Mouse (Mus musculus): ENCODE measurements around the gene Zdhhc6. TPM values are rescaled to one million over a fixed set of nuclear protein-coding genes. Genes with fewer than 3 reads are reported as not detected.

Zdhhc6 gene
- polyA plus RNA-seq, 1 experiment from 2014 or later, result 74.3 TPM

DNA sequence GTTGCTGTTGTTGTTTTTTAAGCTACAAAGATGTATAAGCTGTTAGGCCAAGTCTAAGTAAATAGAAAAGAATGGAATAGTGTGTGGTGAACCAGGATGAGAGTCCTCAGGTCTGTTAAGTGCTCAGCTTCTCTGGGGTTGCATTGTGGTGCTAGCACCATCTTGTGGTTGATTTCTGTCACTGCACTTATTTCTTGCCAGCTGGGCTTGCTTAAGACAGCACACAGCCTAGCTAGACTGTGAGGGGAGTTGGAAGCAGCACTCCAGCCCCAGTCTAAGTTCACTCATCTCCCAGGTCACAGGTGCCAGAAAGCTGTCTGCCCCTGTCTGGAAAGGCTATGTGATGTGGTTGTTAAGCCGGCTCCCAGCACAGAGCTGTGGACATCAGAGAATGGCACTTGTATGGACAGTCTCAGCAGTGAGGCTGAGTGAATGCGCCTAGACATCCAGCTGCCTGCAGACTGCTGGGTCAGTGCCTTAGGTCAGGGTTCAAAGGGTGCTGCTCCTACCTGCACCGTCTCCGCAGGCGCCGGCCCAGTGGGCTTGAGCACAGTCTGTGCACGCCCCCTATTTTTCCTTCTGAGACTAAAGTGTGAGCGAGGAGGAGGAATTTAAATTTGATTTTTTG, 16.9 kb upstream of the Zdhhc6 start:
- ATAC-seq, result peak; percentile 82
- Histone ChIP-seq H3K4me3 (replicated peaks) (no peak overlapping the region), H3K4me1 (replicated peaks) (peaks cover 13% of the 10 kb centered on the region), H3K9me3 (no peaks in the 10 kb centered on the region), H3K9ac (replicated peaks) (no peak overlapping the region), H3K36me3 (peaks cover 35% of the 10 kb centered on the region), H3K27me3 (no peaks in the 10 kb centered on the region), H3K27ac (no peak overlapping the region), H3K4me2 (replicated peaks) (no peak overlapping the region)
- WGBS, result 93% methylated on average over 8 of the region's 8 CpGs

DNA sequence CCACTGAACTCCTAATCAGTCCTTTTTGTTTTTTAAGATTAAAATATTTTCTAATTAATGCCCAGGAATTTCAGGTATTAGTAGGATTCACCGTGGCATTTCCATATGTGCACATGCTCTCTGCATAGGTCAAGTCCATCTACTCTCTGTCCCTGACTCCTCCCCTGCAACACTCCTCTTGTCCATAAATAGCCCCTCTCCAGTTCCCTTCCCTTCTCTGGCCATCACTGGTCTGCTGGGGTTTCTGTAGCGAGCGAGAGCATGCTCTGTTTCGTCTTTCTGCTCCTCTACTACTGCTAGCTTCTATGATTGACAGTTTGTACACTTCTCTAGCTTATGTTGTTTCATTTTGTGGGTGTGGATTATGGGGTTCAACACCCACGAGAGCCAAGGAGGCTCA, 15.9 kb upstream of the Zdhhc6 start:
- no peaks in the 10 kb centered on the region for H3K9me3 ChIP-seq
- peaks cover 38% of the 10 kb centered on the region for H3K36me3 ChIP-seq
- no peak overlapping the region for H3K27ac ChIP-seq
- no peak overlapping the region for H3K4me2 ChIP-seq (replicated peaks)
- no peak for ATAC-seq
- H3K9ac ChIP-seq (replicated peaks), result no peak overlapping the region
- H3K27me3 ChIP-seq, result no peaks in the 10 kb centered on the region
- peaks cover 8% of the 10 kb centered on the region for H3K4me1 ChIP-seq (replicated peaks)
- no peak overlapping the region for H3K4me3 ChIP-seq (replicated peaks)
- 91% methylated on average over 5 of the region's 5 CpGs for WGBS

DNA sequence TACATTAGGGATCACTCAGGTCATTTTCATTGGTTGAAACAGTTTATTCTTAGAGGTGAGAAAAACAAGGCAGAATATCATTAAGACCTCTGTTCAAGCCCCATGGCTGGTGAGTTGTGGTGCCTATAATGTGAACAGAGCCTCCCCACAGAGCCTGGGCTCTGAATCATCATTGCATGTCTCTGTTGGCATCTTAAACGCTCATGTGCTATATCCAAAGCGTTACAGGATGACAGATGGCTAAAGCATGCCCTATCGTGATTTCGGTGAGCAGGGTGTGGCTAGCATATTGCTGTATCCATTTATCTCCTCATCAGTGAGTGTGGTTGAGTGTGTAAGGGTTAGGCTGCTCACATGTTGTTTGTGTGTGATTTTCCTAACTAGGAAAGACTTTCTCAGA, 11.7 kb upstream of the Zdhhc6 start:
- Histone ChIP-seq H3K4me3 (replicated peaks) (no peak overlapping the region), H3K9me3 (no peaks in the 10 kb centered on the region), H3K27ac (no peak overlapping the region), H3K4me2 (replicated peaks) (no peak overlapping the region), H3K27me3 (no peaks in the 10 kb centered on the region), H3K4me1 (replicated peaks) (no peaks in the 10 kb centered on the region), H3K36me3 (peaks cover 61% of the 10 kb centered on the region), H3K9ac (replicated peaks) (no peak overlapping the region)
- no peak for ATAC-seq
- 92% methylated on average over 4 of the region's 4 CpGs for WGBS

DNA sequence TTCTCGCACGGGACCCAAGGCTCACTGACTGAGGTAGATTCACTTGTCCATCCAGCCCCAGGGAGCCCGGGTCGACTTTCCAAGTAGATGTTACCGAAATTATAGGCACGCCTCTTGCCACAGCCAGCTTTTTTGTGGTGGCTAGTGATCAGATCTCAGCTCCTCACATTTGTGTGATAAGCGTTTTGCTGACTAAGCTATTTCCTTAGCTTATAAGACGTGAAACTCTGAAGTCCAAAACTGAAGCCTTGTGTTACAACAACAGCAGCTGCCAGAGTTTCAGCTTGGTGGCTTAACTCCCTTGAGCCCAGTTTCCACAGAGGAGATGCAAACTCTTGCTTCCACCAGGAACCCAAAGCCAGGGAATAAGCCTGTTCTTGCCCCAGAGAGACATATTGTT, 6.8 kb upstream of the Zdhhc6 start:
- WGBS, result 95% methylated on average over 8 of the region's 8 CpGs
- no peak for ATAC-seq
- no peaks in the 10 kb centered on the region for H3K9me3 ChIP-seq

DNA sequence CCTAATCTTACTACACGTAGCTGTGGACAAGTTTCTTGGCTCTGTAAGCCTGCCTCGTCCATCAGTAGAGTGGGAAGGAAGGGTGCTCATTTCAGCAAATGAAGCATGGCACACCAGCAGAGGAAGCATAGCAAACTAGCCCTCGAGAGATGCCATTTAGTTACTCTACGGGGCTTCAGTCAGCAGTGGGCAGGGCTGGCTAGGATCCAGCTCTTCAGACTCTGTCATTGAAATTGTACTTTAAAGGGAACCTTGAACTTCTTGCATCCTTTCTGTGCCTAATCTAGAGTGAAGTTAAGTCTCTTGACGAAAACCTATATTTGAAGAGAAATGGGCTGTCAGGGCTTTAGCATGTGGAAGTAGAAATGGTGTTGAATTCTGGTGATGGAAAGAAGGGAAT, 3.7 kb upstream of the Zdhhc6 start:
- ATAC-seq, result no peak
- Histone ChIP-seq H3K9ac (replicated peaks) (no peak overlapping the region), H3K4me1 (replicated peaks) (peaks cover 24% of the 10 kb centered on the region), H3K4me3 (replicated peaks) (no peak overlapping the region), H3K36me3 (peaks cover 19% of the 10 kb centered on the region), H3K27me3 (no peaks in the 10 kb centered on the region), H3K9me3 (no peaks in the 10 kb centered on the region), H3K27ac (no peak overlapping the region), H3K4me2 (replicated peaks) (no peak overlapping the region)
- WGBS, result 86% methylated on average over 5 of the region's 5 CpGs

More for the DNA sequence above, 6.8 kb upstream of the Zdhhc6 start:
- H3K27ac ChIP-seq, result no peak overlapping the region
- no peak overlapping the region for H3K4me3 ChIP-seq (replicated peaks)
- no peak overlapping the region for H3K4me2 ChIP-seq (replicated peaks)
- no peak overlapping the region for H3K9ac ChIP-seq (replicated peaks)
- peaks cover 4% of the 10 kb centered on the region for H3K4me1 ChIP-seq (replicated peaks)
- H3K27me3 ChIP-seq, result no peaks in the 10 kb centered on the region
- peaks cover 28% of the 10 kb centered on the region for H3K36me3 ChIP-seq

DNA sequence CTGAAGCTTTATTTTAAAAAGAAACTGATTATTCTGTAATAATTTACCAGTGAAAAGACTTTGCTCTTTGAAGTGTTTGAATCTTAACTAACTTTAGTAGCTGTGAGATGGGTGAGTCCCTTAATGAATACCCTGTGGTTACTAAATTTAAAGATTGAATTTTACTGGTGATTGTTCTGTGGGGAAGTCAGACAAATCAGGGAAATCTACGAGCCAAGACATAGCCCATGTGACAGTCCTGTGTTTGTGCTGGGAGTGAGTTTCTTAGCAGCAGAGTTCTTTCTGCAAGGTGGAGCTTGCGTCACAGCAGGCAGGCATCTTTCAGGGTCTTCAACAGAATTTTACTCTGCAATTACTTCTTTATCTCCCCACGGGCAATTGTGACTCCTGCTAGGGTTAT, 3.2 kb upstream of the Zdhhc6 start:
- Histone ChIP-seq H3K27ac (no peak overlapping the region), H3K9ac (replicated peaks) (no peak overlapping the region)
- WGBS, result 92% methylated on average over 3 of the region's 3 CpGs

DNA sequence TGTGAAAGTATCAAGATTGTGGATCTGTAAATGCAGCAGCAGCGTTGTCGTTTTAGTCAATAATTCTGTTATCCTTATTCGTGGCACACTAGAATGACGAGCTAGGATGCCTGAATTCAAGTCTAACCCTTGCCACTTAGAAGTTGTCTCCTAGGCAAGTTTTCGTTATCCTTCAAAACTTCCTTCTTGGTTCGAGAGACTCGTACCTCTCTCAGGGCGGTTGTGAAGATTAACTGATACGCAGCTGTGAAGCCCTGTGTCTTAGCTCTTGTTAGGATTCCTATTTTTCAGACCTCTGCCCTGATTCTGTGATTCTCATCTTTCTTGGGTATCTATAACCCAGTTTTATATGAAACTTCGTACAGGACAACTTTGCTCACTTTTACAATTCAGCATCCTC, 1.1 kb upstream of the Zdhhc6 start:
- H3K4me1 ChIP-seq (replicated peaks), result peaks cover 44% of the 10 kb centered on the region
- H3K36me3 ChIP-seq, result peaks cover 5% of the 10 kb centered on the region
- ATAC-seq, result no peak
- H3K9me3 ChIP-seq, result no peaks in the 10 kb centered on the region
- 66% methylated on average over 10 of the region's 10 CpGs for WGBS
- peak overlapping the region; percentile 87 for H3K4me3 ChIP-seq (replicated peaks)
- no peak overlapping the region for H3K9ac ChIP-seq (replicated peaks)
- no peak overlapping the region for H3K27ac ChIP-seq
- peak overlapping the region; percentile 90 for H3K4me2 ChIP-seq (replicated peaks)
- no peaks in the 10 kb centered on the region for H3K27me3 ChIP-seq

More for the DNA sequence above, 3.2 kb upstream of the Zdhhc6 start:
- H3K36me3 ChIP-seq, result peaks cover 19% of the 10 kb centered on the region
- H3K4me2 ChIP-seq (replicated peaks), result no peak overlapping the region
- H3K9me3 ChIP-seq, result no peaks in the 10 kb centered on the region
- H3K4me1 ChIP-seq (replicated peaks), result peaks cover 29% of the 10 kb centered on the region
- H3K27me3 ChIP-seq, result no peaks in the 10 kb centered on the region
- ATAC-seq, result no peak
- H3K4me3 ChIP-seq (replicated peaks), result no peak overlapping the region

DNA sequence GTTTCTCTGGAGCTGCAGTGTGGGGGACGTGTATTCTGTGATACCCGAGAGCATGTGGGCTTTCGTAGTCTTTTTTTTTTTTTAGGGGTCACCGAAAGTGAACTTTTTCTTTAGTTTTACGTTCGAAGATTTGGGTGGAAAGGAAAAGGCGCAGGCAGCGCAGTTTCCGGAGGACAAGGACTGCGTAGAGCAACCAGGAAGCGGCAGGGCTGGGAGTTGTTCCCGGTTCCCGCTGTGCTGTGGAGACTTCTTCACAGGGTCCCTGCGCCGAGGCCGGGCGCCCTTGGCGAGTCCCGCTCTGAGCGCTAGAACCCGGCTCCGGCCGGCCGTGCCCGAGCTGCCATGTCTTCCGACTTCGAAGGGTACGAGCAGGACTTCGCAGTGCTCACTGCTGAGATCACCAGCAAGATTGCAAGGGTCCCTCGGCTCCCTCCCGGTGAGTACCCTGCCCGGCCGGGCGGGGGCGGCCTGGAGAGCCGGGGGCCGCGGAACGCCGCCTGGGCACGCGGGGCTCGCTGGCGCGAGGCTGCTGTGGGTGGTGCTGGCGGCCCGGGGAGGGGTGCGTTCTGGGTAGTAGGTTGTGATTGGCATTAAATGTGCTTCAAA, 380 bp upstream of the Zdhhc6 start, which contains the start of gene Vti1a:
Gene Vti1a, plus strand, starts transcription at position 187 of the 606 bp plus-strand sequence.
- H3K36me3 ChIP-seq, result peaks cover 12% of the 10 kb centered on the region
- no peaks in the 10 kb centered on the region for H3K9me3 ChIP-seq
- ATAC-seq, result peak; percentile 97
- H3K27ac ChIP-seq, result peak within 1 kb of the TSS; percentile 83
- peaks cover 44% of the 10 kb centered on the region for H3K4me1 ChIP-seq (replicated peaks)
- WGBS, result under 1% methylated on average over 48 of the region's 48 CpGs
- peak within 1 kb of the TSS; percentile 90 for H3K4me2 ChIP-seq (replicated peaks)
- peak within 1 kb of the TSS; percentile 84 for H3K9ac ChIP-seq (replicated peaks)
- no peaks in the 10 kb centered on the region for H3K27me3 ChIP-seq
- H3K4me3 ChIP-seq (replicated peaks), result peak within 1 kb of the TSS; percentile 87

DNA sequence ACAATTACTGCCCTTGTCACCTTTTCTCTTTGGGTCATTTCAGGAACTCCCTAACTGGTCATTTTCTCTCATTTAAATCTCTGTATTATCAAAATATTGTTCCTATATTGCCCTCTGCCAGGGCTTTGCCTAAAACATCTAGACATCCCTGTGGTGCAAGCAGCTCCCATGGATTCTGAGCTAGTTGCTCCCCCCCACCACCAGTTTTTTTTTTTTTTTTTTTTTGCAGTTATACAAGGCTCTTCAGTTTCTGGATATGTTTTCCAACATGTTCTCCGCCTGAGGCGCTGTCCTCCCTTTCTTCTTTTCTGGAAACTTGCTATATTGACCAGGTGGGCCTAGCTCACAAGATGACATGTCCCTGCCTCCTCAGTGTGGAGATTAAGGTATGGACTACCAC, 2.2 kb downstream of the Zdhhc6 start:
- Histone ChIP-seq H3K9me3 (no peaks in the 10 kb centered on the region), H3K27ac (no peak overlapping the region), H3K4me3 (replicated peaks) (no peak overlapping the region), H3K4me1 (replicated peaks) (peaks cover 44% of the 10 kb centered on the region), H3K4me2 (replicated peaks) (0 out of 2 replicates have a peak overlapping the region, but pooled peaks have one; percentile 9), H3K27me3 (no peaks in the 10 kb centered on the region), H3K9ac (replicated peaks) (no peak overlapping the region), H3K36me3 (peaks cover 36% of the 10 kb centered on the region)
- ATAC-seq, result no peak
- WGBS, result 95% methylated on average over 2 of the region's 2 CpGs

DNA sequence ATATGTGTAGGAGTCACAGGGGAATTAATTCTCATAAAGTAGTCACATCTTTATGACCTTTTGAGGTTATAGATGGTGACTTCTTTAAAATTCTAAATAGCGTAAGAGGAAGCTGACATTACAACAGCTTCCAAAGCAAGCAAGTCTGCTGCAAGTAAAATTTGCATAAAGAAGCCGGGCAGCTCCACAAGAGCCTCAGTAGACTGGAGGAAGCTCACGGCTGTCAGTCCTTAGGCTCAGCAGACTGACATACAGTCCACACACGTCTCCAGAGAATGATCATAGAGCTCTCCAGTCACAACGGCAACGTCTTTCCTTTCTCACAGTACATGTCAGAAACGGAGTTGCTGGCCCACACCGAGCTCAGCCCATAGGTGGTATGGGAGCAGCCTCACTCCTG, 4.0 kb downstream of the Zdhhc6 start:
- WGBS, result 93% methylated on average over 8 of the region's 8 CpGs
- no peak overlapping the region for H3K4me2 ChIP-seq (replicated peaks)

DNA sequence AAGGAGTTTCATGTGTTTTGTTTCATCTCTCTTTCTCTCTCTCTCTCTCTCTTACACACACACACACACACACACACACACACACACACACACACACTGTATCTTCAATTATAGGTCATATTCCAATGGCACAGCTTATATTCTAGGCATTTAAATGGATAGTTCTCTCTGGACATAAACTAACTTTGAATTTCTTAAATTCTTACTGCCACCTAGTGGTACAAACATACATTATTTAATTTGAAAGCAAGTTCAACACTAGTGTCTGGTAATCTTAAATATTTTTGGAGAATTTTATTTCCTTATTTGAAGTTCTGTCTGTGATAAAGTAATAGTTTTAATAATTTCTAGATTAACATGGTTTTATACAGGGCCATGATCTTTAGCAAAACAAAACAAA, 10.8 kb downstream of the Zdhhc6 start:
- Histone ChIP-seq H3K27ac (no peak overlapping the region), H3K9ac (replicated peaks) (no peak overlapping the region), H3K36me3 (peaks cover 74% of the 10 kb centered on the region), H3K4me1 (replicated peaks) (no peaks in the 10 kb centered on the region), H3K9me3 (no peaks in the 10 kb centered on the region), H3K4me2 (replicated peaks) (no peak overlapping the region), H3K4me3 (replicated peaks) (no peak overlapping the region), H3K27me3 (no peaks in the 10 kb centered on the region)
- no peak for ATAC-seq

More for the DNA sequence above, 4.0 kb downstream of the Zdhhc6 start:
- no peak overlapping the region for H3K4me3 ChIP-seq (replicated peaks)
- no peaks in the 10 kb centered on the region for H3K27me3 ChIP-seq
- peaks cover 49% of the 10 kb centered on the region for H3K36me3 ChIP-seq
- H3K27ac ChIP-seq, result no peak overlapping the region
- peaks cover 33% of the 10 kb centered on the region for H3K4me1 ChIP-seq (replicated peaks)
- H3K9ac ChIP-seq (replicated peaks), result no peak overlapping the region
- no peak for ATAC-seq
- H3K9me3 ChIP-seq, result no peaks in the 10 kb centered on the region

DNA sequence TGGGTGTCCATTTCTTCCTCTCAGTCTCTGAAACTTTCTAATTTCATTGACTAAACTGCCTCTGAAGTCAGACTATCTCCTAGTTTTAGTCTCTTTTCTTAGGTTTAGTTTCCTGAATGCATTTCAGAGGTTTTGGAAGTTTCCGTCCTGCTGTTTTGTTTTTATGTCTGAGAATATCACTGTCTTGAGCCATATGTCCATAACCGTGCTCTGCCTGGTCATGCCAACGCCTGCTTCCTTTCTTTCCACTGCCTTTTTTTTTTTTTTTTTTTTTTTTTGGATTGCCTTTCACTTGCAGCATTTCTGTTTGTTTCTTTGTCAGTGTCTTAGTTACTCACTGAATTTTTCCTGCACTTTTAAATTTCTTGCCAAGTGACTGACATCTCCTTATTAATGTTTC, 15.3 kb downstream of the Zdhhc6 start:
- H3K4me1 ChIP-seq (replicated peaks), result no peaks in the 10 kb centered on the region
- H3K9me3 ChIP-seq, result no peaks in the 10 kb centered on the region
- no peak overlapping the region for H3K4me2 ChIP-seq (replicated peaks)
- ATAC-seq, result no peak
- peaks cover 75% of the 10 kb centered on the region for H3K36me3 ChIP-seq
- H3K9ac ChIP-seq (replicated peaks), result no peak overlapping the region
- no peaks in the 10 kb centered on the region for H3K27me3 ChIP-seq
- WGBS, result 87% methylated on average over 3 of the region's 3 CpGs
- H3K27ac ChIP-seq, result no peak overlapping the region
- no peak overlapping the region for H3K4me3 ChIP-seq (replicated peaks)

DNA sequence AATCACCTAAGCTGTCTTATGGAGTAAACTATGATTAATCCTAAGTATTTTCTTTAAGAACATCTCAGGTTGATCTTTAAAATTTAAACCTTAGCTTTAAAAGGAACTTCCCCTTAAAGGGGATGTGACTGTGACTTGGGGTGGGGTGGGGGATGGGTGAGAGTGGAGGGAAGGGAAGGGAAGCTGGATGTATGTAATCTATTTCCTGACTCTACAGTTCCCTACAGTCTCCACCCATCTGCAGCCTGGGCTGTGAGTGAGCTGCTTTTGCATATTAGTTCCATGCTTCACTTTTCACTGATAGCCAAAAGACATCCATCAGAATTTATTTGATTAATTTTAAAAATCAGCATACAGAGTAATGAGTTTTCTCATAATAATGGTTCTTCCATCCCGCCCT, 16.5 kb downstream of the Zdhhc6 start:
- WGBS, result 93% methylated on average over 1 of the region's 1 CpGs
- Histone ChIP-seq H3K36me3 (peaks cover 83% of the 10 kb centered on the region), H3K9ac (replicated peaks) (no peak overlapping the region), H3K4me2 (replicated peaks) (no peak overlapping the region), H3K27ac (no peak overlapping the region), H3K4me3 (replicated peaks) (no peak overlapping the region), H3K4me1 (replicated peaks) (no peaks in the 10 kb centered on the region), H3K9me3 (no peaks in the 10 kb centered on the region), H3K27me3 (no peaks in the 10 kb centered on the region)
- ATAC-seq, result no peak
